Mouse (Mus musculus): ENCODE results near the gene Gm9964. TPM values are rescaled to one million over a fixed set of nuclear protein-coding genes. Genes with fewer than 3 reads are reported as not detected.

Gm9964 gene
- total and polyA plus RNA-seq, 2 experiments, result not detected

GRCm38 (mm10) chr11:79335077-79335476 lies 38.4 kb upstream of the Gm9964 start:
- no peak overlapping the region for H3K9ac ChIP-seq (ENCODE audit: low read depth, low read length)
- H3K4me1 ChIP-seq (ENCODE audit: control insufficient read depth, insufficient read depth, low read length), result peaks cover 6% of the 10 kb centered on the region
- peaks cover under 1% of the 10 kb centered on the region; the same call in 1 of the 2 replicates for H3K79me2 ChIP-seq (ENCODE audit: control insufficient read depth, insufficient read depth, low read length)
- DNase-seq (ENCODE audit: extremely low read depth, low read depth, low spot score), result no peak
- no peak overlapping the region for H3K4me3 ChIP-seq (ENCODE audit: insufficient read depth, low read depth, low read length)
- WGBS, result 88% methylated on average over 6 of the region's 6 CpGs
- H3K27ac ChIP-seq (replicated peaks; ENCODE audit: insufficient read depth, low read depth, low read length), result no peak overlapping the region
- no peaks in the 10 kb centered on the region for H3K36me3 ChIP-seq (ENCODE audit: control insufficient read depth, insufficient read depth, low read length)
- H3K27me3 ChIP-seq (ENCODE audit: control insufficient read depth, insufficient read depth, low read length), result no peaks in the 10 kb centered on the region
- no peak for TF ChIP-seq POLR2A (IDR thresholded peaks at IDR 0.05; ENCODE audit: extremely low read depth, insufficient read depth, low read length)
- TF ChIP-seq CTCF (IDR thresholded peaks at IDR 0.05; ENCODE audit: low read depth, low read length), result no peak

GRCm38 (mm10) chr11:79329585-79329984 lies 32.9 kb upstream of the Gm9964 start:
- Histone ChIP-seq H3K4me3 (ENCODE audit: insufficient read depth, low read depth, low read length) (no peak overlapping the region), H3K36me3 (ENCODE audit: control insufficient read depth, insufficient read depth, low read length) (no peaks in the 10 kb centered on the region), H3K27me3 (ENCODE audit: control insufficient read depth, insufficient read depth, low read length) (no peaks in the 10 kb centered on the region), H3K9ac (ENCODE audit: low read depth, low read length) (no peak overlapping the region), H3K79me2 (ENCODE audit: control insufficient read depth, insufficient read depth, low read length) (no peaks in the 10 kb centered on the region), H3K27ac (replicated peaks; ENCODE audit: insufficient read depth, low read depth, low read length) (no peak overlapping the region), H3K4me1 (ENCODE audit: control insufficient read depth, insufficient read depth, low read length) (no peaks in the 10 kb centered on the region)
- DNase-seq (ENCODE audit: extremely low read depth, low read depth, low spot score), result no peak
- TF ChIP-seq POLR2A (IDR thresholded peaks at IDR 0.05; ENCODE audit: extremely low read depth, insufficient read depth, low read length), result no peak
- no peak for TF ChIP-seq CTCF (IDR thresholded peaks at IDR 0.05; ENCODE audit: low read depth, low read length)
- 97% methylated on average over 1 of the region's 1 CpGs for WGBS

- TF ChIP-seq POLR2A (IDR thresholded peaks at IDR 0.05; ENCODE audit: extremely low read depth, insufficient read depth, low read length) (no peak), CTCF (IDR thresholded peaks at IDR 0.05; ENCODE audit: low read depth, low read length) (no peak)
- H3K4me3 ChIP-seq (ENCODE audit: insufficient read depth, low read depth, low read length), result no peak overlapping the region
- H3K9ac ChIP-seq (ENCODE audit: low read depth, low read length), result no peak overlapping the region
- no peaks in the 10 kb centered on the region for H3K79me2 ChIP-seq (ENCODE audit: control insufficient read depth, insufficient read depth, low read length)
- WGBS, result 79% methylated on average over 4 of the region's 4 CpGs
- no peaks in the 10 kb centered on the region for H3K36me3 ChIP-seq (ENCODE audit: control insufficient read depth, insufficient read depth, low read length)
- H3K27ac ChIP-seq (replicated peaks; ENCODE audit: insufficient read depth, low read depth, low read length), result no peak overlapping the region
- no peaks in the 10 kb centered on the region for H3K27me3 ChIP-seq (ENCODE audit: control insufficient read depth, insufficient read depth, low read length)
- no peak for DNase-seq (ENCODE audit: extremely low read depth, low read depth, low spot score)
- H3K4me1 ChIP-seq (ENCODE audit: control insufficient read depth, insufficient read depth, low read length), result no peaks in the 10 kb centered on the region
These were observed 31.4 kb upstream of the Gm9964 start for GRCm38 (mm10) chr11:79328060-79328459.

GRCm38 (mm10) chr11:79327106-79327505 lies 30.4 kb upstream of the Gm9964 start:
- H3K4me1 ChIP-seq (ENCODE audit: control insufficient read depth, insufficient read depth, low read length), result no peaks in the 10 kb centered on the region
- H3K27me3 ChIP-seq (ENCODE audit: control insufficient read depth, insufficient read depth, low read length), result no peaks in the 10 kb centered on the region
- WGBS, result 63% methylated on average over 4 of the region's 4 CpGs
- no peak for TF ChIP-seq POLR2A (IDR thresholded peaks at IDR 0.05; ENCODE audit: extremely low read depth, insufficient read depth, low read length)
- TF ChIP-seq CTCF (IDR thresholded peaks at IDR 0.05; ENCODE audit: low read depth, low read length), result no peak
- DNase-seq (ENCODE audit: extremely low read depth, low read depth, low spot score), result no peak
- H3K27ac ChIP-seq (replicated peaks; ENCODE audit: insufficient read depth, low read depth, low read length), result no peak overlapping the region
- no peak overlapping the region for H3K4me3 ChIP-seq (ENCODE audit: insufficient read depth, low read depth, low read length)
- H3K79me2 ChIP-seq (ENCODE audit: control insufficient read depth, insufficient read depth, low read length), result no peaks in the 10 kb centered on the region
- H3K9ac ChIP-seq (ENCODE audit: low read depth, low read length), result no peak overlapping the region
- no peaks in the 10 kb centered on the region for H3K36me3 ChIP-seq (ENCODE audit: control insufficient read depth, insufficient read depth, low read length)

- H3K36me3 ChIP-seq (ENCODE audit: control insufficient read depth, insufficient read depth, low read length), result no peaks in the 10 kb centered on the region
- TF ChIP-seq CTCF (IDR thresholded peaks at IDR 0.05; ENCODE audit: low read depth, low read length) (no peak), POLR2A (IDR thresholded peaks at IDR 0.05; ENCODE audit: extremely low read depth, insufficient read depth, low read length) (no peak)
- H3K4me3 ChIP-seq (ENCODE audit: insufficient read depth, low read depth, low read length), result no peak overlapping the region
- DNase-seq (ENCODE audit: extremely low read depth, low read depth, low spot score), result no peak
- H3K4me1 ChIP-seq (ENCODE audit: control insufficient read depth, insufficient read depth, low read length), result no peaks in the 10 kb centered on the region
- no peak overlapping the region for H3K9ac ChIP-seq (ENCODE audit: low read depth, low read length)
- 62% methylated on average over 8 of the region's 8 CpGs for WGBS
- H3K79me2 ChIP-seq (ENCODE audit: control insufficient read depth, insufficient read depth, low read length), result no peaks in the 10 kb centered on the region
- H3K27me3 ChIP-seq (ENCODE audit: control insufficient read depth, insufficient read depth, low read length), result no peaks in the 10 kb centered on the region
- no peak overlapping the region for H3K27ac ChIP-seq (replicated peaks; ENCODE audit: insufficient read depth, low read depth, low read length)
These were observed 29.0 kb upstream of the Gm9964 start for GRCm38 (mm10) chr11:79325663-79326062.

- H3K4me3 ChIP-seq (ENCODE audit: insufficient read depth, low read depth, low read length), result no peak overlapping the region
- 78% methylated on average over 12 of the region's 12 CpGs for WGBS
- H3K9ac ChIP-seq (ENCODE audit: low read depth, low read length), result no peak overlapping the region
- H3K27me3 ChIP-seq (ENCODE audit: control insufficient read depth, insufficient read depth, low read length), result no peaks in the 10 kb centered on the region
- no peak for TF ChIP-seq POLR2A (IDR thresholded peaks at IDR 0.05; ENCODE audit: extremely low read depth, insufficient read depth, low read length)
- no peak for TF ChIP-seq CTCF (IDR thresholded peaks at IDR 0.05; ENCODE audit: low read depth, low read length)
- H3K36me3 ChIP-seq (ENCODE audit: control insufficient read depth, insufficient read depth, low read length), result no peaks in the 10 kb centered on the region
- no peak overlapping the region for H3K27ac ChIP-seq (replicated peaks; ENCODE audit: insufficient read depth, low read depth, low read length)
- DNase-seq (ENCODE audit: extremely low read depth, low read depth, low spot score), result no peak
- no peaks in the 10 kb centered on the region for H3K79me2 ChIP-seq (ENCODE audit: control insufficient read depth, insufficient read depth, low read length)
- H3K4me1 ChIP-seq (ENCODE audit: control insufficient read depth, insufficient read depth, low read length), result no peaks in the 10 kb centered on the region; the same call in 1 of the 2 replicates
These were observed 27.4 kb upstream of the Gm9964 start for GRCm38 (mm10) chr11:79323985-79324685.

Measured in liver, adult 2 months (tissue).